Mouse (Mus musculus) frontal cortex, postnatal 10 days (tissue): Measurements from ENCODE around the gene Gtf3c3.

Source experiments
- DNase-seq, 2 experiments: peaks; one replicate each; pipeline ENCODE4 v3.0.0; 2022; ENCODE audit warnings: low spot score in 2 of 2, mixed read lengths in 1 of 2

Gtf3c3 gene

DNA sequence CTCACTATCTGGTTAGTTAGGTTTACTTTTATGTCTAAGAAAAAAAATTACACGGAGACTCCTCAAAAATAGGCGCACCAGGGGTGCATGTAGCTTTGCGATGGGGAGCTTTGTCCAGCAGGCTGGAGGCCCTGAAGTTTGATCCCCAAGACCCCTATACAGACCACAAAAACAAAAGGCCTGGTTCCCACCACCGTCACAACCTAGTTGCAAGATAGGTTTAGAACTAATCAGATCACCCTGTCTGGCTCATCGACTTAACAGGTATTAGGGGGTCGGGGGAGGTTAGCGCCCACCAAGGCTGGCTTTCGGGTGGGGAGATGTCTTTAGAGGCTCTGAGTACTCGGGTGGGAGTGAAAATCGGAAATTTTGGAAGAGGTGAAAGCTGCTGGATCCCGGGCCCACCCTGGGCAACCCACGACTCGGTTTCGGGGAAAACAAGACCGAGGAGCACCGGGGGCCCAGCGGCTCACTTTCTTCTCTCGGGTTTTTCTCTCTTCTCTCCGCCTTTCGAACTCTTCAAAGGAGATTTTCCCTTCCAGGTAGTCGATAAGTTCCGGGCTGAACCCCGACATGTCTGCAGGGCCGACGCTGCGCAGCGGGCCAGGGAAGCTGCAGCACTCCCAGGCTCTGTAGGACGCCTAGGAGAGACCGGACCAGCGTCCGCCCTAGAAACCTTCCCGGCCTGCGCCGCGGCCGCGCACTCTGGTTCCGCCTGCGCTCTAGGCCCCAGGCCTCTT, at the start of gene Gtf3c3:
Gene Gtf3c3, minus strand, starts transcription at position 632 of the 740 bp plus-strand sequence.
- peak; percentile 71 to 76 for DNase-seq

- no peak for DNase-seq
Observed at GRCm38 (mm10) chr1:54484744-54485420, 46.1 kb upstream of the Gtf3c3 start.

GRCm38 (mm10) chr1:54480491-54480890, 41.7 kb upstream of the Gtf3c3 start:
- DNase-seq = no peak

- DNase-seq = no peak
Observed at GRCm38 (mm10) chr1:54468662-54469061, 29.9 kb upstream of the Gtf3c3 start.

DNA sequence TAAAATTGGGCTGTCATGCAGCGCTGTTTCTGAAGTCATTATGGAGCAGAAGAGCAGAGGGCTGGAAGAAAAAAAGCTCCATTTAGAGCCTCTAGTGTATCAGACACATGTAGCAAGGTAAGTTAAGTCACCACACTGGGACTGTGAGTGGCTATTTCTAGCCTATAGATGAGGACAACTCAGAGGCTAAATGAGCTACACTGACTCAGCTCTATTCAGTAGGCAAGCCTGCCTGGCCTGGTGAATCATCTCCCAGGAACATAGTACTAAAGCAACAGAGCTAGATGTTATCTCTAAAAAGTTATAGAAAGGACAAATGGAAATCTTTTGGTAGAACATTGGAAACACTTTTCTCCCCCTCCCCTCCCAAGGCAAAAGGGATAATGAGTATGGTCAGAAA, 28.6 kb upstream of the Gtf3c3 start:
- DNase-seq = no peak

DNA sequence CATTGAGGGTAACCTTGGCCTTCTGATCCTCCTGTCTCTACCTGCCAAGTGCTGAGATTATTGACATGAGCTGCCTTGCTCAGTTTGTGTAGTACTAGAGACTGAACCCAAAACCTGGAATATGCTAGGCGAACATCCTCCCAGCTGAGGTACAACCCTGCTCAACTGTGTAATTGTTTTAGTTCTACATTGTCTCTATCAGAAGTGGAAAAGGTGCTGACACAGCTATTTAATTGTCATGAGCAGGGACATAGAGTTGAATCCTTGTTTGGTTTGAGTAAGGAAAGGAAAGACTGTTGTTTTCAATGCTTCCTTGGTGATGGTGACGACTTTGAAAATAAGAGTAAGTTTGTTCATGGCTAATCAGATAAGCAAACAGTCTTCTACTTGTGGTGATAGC, 13.3 kb upstream of the Gtf3c3 start:
- no peak for DNase-seq

GRCm38 (mm10) chr1:54448833-54449232, 10.1 kb upstream of the Gtf3c3 start:
- no peak for DNase-seq

DNA sequence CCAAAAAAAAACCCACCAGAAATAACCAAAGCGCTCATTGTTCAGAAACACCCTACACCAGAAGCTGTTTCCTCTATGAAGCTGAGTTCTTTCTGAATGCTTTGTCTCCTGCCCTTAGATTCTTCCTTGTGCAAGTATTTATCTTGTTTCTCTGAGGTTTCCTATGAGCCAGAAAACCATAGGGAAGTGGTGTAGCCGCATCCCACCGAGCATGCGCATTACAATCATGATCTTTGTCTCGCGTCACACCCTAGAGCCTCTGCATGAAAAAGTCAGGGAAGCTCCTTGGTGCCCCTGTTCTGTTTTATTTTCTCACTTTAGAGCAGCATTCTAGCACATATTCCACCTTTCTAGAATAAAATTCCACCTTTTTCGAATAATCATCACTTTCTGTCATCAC, 4.9 kb upstream of the Gtf3c3 start:
- DNase-seq = no peak

- no peak for DNase-seq
Observed at GRCm38 (mm10) chr1:54439080-54439476, 307 bp upstream of the Gtf3c3 start.

DNA sequence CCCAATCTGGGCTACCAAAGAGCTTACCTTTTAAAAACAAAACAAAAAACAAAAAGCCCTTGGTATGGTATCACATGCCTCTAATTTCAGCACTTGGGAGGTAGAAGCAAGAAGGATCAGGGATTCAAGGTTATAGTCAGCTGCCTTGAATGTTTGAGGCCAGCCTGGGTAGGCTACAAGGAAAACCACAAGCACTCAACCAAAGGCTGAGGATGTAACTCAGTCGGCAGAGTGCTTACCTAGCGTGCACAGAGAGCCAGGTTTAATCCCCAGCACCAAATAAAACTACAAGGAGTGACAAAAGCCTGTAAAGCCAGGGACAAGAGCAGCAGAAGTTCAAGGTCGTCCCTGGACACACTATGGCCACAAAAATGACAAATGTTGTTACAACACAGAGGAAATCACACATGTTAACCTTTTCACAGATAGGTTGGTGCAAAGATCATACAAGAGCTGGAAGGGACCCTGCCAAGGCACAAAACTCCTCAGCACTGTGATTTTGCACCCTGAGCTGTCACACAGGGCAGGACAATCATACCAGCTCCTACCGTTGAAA, 16.5 kb downstream of the Gtf3c3 start:
- no peak for DNase-seq

GRCm38 (mm10) chr1:54421670-54422069, 17.1 kb downstream of the Gtf3c3 start:
- no peak for DNase-seq

GRCm38 (mm10) chr1:54402736-54403135, 36.0 kb downstream of the Gtf3c3 start:
- DNase-seq = no peak

- no peak for DNase-seq
Observed at GRCm38 (mm10) chr1:54384221-54384620, 54.5 kb downstream of the Gtf3c3 start.

DNA sequence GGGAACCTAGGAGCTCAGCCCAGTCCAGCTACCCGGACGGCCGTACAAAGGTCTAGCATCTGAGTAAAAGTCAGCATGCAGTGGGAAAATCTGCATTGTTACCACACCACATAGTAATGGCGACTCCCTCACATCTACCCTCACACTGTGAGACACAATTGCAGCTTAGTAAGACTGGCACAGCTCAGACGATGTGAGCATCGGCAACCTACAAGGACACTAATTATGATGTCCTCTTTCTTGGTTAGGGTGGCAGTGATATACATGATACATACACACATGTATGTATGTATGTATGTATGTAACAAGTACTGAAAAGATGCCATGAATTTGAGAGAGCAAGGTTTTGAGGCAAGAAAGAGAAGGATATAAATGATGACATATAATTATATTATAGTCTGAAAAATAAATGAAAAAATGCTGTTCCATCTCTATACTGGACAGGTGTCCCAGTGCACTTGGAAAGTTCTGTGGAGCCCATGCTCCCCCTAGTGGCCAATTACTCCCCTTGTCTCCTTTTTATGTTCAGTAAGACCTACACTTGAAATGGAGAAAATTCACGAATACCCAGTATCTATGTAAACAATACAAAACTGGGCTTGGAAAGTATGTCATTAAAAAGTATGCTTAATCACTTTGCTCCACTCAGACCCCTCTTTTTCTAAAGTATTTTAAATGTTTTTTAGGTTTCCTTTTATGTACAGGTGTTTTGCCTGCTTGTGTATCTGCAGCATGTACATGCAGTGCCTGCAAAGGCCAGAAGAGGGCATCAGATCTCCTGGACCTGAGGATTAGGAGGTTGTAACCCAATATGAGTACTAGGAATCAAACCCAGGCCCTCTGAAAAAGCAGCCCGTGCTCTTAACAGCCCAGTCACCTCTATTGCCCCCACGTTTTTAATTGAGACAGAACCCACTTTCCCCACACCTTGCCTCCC, 57.5 kb downstream of the Gtf3c3 start:
- DNase-seq = peak; percentile 21 to 33

DNA sequence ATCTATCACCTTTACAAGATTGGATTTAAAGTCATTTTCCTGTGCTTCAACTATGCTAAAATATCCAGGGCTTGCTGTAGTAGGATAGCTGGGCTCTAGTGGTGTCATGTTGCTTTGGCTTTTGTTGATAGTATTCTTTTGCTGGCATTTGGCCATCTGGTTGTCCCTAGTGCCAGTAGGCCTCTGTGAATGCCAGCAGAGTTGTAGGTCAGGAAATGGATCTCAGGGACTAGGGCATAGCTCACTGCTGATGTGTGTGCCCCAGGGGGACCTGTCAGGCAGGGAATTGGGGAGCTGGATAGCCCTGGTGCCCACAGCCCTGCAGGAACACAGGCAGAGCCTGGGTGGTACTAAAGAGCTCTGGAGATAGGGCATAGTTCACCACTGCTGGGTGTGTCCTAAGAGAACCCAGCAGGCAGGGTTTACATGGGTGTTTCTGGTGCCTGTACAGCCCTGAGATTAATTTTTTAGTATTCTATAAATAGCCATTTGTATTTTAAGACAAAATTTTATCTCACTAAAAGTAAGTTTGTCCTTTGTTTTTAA, 61.2 kb downstream of the Gtf3c3 start:
- DNase-seq = no peak

GRCm38 (mm10) chr1:54356566-54356965, 82.2 kb downstream of the Gtf3c3 start:
- no peak for DNase-seq

- DNase-seq = no peak
Observed at GRCm38 (mm10) chr1:54355485-54355884, 83.3 kb downstream of the Gtf3c3 start.

- no peak for DNase-seq
Observed at GRCm38 (mm10) chr1:54354786-54355185, 84.0 kb downstream of the Gtf3c3 start.
